Mouse (Mus musculus): ENCODE measurements around the gene Lce6a. TPM values are rescaled to one million over a fixed set of nuclear protein-coding genes. Genes with fewer than 3 reads are reported as not detected.

Gene Lce6a
- polyA plus RNA-seq (2012; fragmentation: generic; extraction: Trizol) = not detected

GRCm38 (mm10) chr3:92621560-92621959 is at the start of gene Lce6a:
Gene Lce6a (minus strand): TSS chr3:92621660.

DNA sequence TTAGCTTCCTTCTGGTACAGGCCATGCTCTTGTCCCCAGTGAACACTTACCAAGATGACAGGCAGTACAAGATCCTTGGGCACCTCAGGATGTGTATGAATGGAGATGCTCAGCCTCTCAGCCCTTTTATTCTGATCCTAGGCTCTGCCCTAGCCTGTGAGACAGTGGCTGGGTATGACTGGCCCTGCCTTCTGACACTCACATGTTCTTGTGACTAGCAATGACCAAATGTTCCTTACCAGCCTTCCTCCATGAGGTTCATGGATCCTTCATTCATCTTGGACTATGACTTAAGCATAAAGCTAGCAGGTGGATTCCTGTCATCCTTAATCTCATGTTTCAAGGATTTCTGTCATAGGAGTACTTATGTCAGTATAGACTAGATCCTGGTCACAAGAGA is 48.8 kb upstream of the Lce6a start, which contains the start of gene Lce1a2:
Gene Lce1a2, minus strand, starts transcription at position 101 of the 400 bp plus-strand sequence.

GRCm38 (mm10) chr3:92656826-92657225 is 35.4 kb upstream of the Lce6a start, which contains the start of gene Lce1b:
Gene Lce1b (minus strand): TSS chr3:92656926.

GRCm38 (mm10) chr3:92648207-92648606 is 26.7 kb upstream of the Lce6a start, which contains the start of gene Lce1a1:
Gene Lce1a1 (minus strand): TSS chr3:92648307.

GRCm38 (mm10) chr3:92607392-92607791 is 14.1 kb downstream of the Lce6a start, which contains the start of gene 2210017I01Rik:
Gene 2210017I01Rik (minus strand): TSS chr3:92607492.

DNA sequence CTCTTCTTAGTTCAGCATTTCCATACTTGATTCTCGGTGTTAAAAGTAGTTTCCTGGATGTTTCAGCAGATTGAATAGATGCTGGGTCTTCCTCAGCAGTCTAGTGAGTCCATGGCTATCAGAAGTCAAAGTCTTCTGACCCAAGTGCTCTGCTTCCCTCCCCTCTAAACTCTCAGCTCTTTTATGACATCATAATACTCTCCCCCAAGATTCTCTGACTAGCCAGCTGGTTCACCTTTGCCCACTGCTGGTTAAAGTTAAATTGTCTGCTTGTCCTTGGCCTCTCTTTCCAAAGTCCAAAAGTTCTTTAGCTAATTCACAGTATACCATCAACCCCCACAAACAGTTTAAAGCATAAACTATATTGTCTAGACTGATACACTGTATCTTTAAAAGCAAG is 32.6 kb downstream of the Lce6a start, which contains the start of gene Smcp:
Gene Smcp, minus strand, starts transcription at position 140 of the 400 bp plus-strand sequence.

DNA sequence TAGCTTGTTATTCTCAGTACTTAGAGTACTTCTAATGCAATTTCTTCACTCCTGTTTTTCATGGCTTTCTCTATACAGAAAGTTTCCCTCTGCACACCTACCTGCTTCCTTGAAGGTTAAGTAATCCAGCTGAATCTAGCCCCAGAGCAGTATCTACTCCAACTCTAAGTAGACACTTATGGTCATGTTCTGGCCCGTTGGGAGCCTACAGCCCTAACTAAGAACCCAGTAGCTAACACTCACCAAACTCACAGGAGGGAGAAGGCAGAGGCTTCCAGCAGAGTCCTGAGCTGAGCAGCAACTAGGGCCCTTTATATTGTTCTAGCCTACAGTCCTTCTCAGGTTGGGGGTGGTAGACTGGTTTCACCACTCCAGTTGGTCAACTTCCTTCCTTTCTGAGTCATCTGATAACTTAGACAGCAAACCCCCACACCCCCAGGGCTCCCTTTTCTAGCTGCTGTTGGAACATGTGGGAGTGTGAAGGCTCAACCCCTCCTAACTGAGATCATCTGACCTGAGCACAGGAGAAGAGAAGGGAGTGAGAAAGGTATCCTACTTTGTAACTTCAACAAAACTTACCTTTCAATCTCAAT is 47.9 kb downstream of the Lce6a start, which contains the start of gene Ivl:
Gene Ivl, minus strand, starts transcription at position 287 of the 593 bp plus-strand sequence.

Other genes starting within 250 kb of the Lce6a start
- under 1 TPM in 1 of 2 experiments, not detected in 1; 0.04 TPM for gene Sprr2h, start 236.0 kb downstream of the Lce6a start, polyA plus RNA-seq (2012; fragmentation: generic; extraction: Trizol)
- gene Sprr2i, start 213.7 kb downstream of the Lce6a start, polyA plus RNA-seq (2012; fragmentation: generic; extraction: Trizol) = not detected
- gene Sprr2j-ps, start 203.6 kb downstream of the Lce6a start, polyA plus RNA-seq (2012; fragmentation: generic; extraction: Trizol) = under 1 TPM in 1 of 2 experiments, not detected in 1; 0.15 TPM
- gene Gm9774, start 192.2 kb downstream of the Lce6a start, polyA plus RNA-seq (2012; fragmentation: generic; extraction: Trizol) = 10 to 100 TPM in 1 of 2 experiments, 1 to 10 TPM in 1; 6.3 to 13.3 TPM
- 1 to 10 TPM in 1 of 2 experiments, under 1 TPM in 1; 0.38 to 2.1 TPM for gene Sprr2k, start 189.1 kb downstream of the Lce6a start, polyA plus RNA-seq (2012; fragmentation: generic; extraction: Trizol)
- not detected for gene Sprr1b, start 182.9 kb downstream of the Lce6a start, polyA plus RNA-seq (2012; fragmentation: generic; extraction: Trizol)
- not detected for gene Sprr3, start 162.9 kb downstream of the Lce6a start, polyA plus RNA-seq (2012; fragmentation: generic; extraction: Trizol)
- 10 to 100 TPM in 1 of 2 experiments, 1 to 10 TPM in 1; 4.8 to 21.7 TPM for gene Sprr1a, start 135.8 kb downstream of the Lce6a start, polyA plus RNA-seq (2012; fragmentation: generic; extraction: Trizol)
- gene Sprr4, start 121.2 kb downstream of the Lce6a start, polyA plus RNA-seq (2012; fragmentation: generic; extraction: Trizol) = not detected
- not detected for gene 2310046K23Rik, start 87.1 kb downstream of the Lce6a start, polyA plus RNA-seq (2012; fragmentation: generic; extraction: Trizol)
- gene Ivl, start 47.9 kb downstream of the Lce6a start, polyA plus RNA-seq (2012; fragmentation: generic; extraction: Trizol) = under 1 TPM; 0.01 to 0.02 TPM
- gene Smcp, start 32.7 kb downstream of the Lce6a start, polyA plus RNA-seq (2012; fragmentation: generic; extraction: Trizol) = not detected
- gene 2210017I01Rik, start 14.2 kb downstream of the Lce6a start, polyA plus RNA-seq (2012; fragmentation: generic; extraction: Trizol) = not detected
- not detected for gene Lce1a1, start 26.6 kb upstream of the Lce6a start, polyA plus RNA-seq (2012; fragmentation: generic; extraction: Trizol)
- gene Lce1b, start 35.3 kb upstream of the Lce6a start, polyA plus RNA-seq (2012; fragmentation: generic; extraction: Trizol) = not detected
- gene Lce1a2, start 48.7 kb upstream of the Lce6a start, polyA plus RNA-seq (2012; fragmentation: generic; extraction: Trizol) = not detected
- not detected for gene Lce1c, start 57.6 kb upstream of the Lce6a start, polyA plus RNA-seq (2012; fragmentation: generic; extraction: Trizol)
- not detected for gene Lce1d, start 65.5 kb upstream of the Lce6a start, polyA plus RNA-seq (2012; fragmentation: generic; extraction: Trizol)
- not detected for gene Lce1e, start 87.4 kb upstream of the Lce6a start, polyA plus RNA-seq (2012; fragmentation: generic; extraction: Trizol)
- not detected for gene Lce1f, start 98.7 kb upstream of the Lce6a start, polyA plus RNA-seq (2012; fragmentation: generic; extraction: Trizol)
- gene Gm38119, start 117.4 kb upstream of the Lce6a start, polyA plus RNA-seq (2012; fragmentation: generic; extraction: Trizol) = not detected
- gene Lce1g, start 130.7 kb upstream of the Lce6a start, polyA plus RNA-seq (2012; fragmentation: generic; extraction: Trizol) = under 1 TPM in 1 of 2 experiments, not detected in 1; 0.39 TPM
- under 1 TPM in 1 of 2 experiments, not detected in 1; 0.08 TPM for gene Lce1h, start 143.4 kb upstream of the Lce6a start, polyA plus RNA-seq (2012; fragmentation: generic; extraction: Trizol)
- not detected for gene Lce1i, start 157.2 kb upstream of the Lce6a start, polyA plus RNA-seq (2012; fragmentation: generic; extraction: Trizol)
- gene Lce1j, start 168.9 kb upstream of the Lce6a start, polyA plus RNA-seq (2012; fragmentation: generic; extraction: Trizol) = not detected
- not detected for gene Lce1k, start 186.2 kb upstream of the Lce6a start, polyA plus RNA-seq (2012; fragmentation: generic; extraction: Trizol)
- gene Kprp, start 205.6 kb upstream of the Lce6a start, polyA plus RNA-seq (2012; fragmentation: generic; extraction: Trizol) = under 1 TPM in 1 of 2 experiments, not detected in 1; 0.04 TPM
- gene Lce1l, start 229.6 kb upstream of the Lce6a start, polyA plus RNA-seq (2012; fragmentation: generic; extraction: Trizol) = not detected
- not detected for gene 2310050C09Rik, start 248.6 kb upstream of the Lce6a start, polyA plus RNA-seq (2012; fragmentation: generic; extraction: Trizol)

Measured in C3H10T1/2 (cell line).